Mouse (Mus musculus) brown adipose tissue, adult 24 weeks (tissue): ENCODE data around the gene Zcchc14. TPM values are rescaled to one million over a fixed set of nuclear protein-coding genes. Genes with fewer than 3 reads are reported as not detected.

Source experiments
- H3K27ac ChIP-seq: fragments of 200-500 bp; replicated peaks from 2 replicates; pipeline ENCODE4 v1.5.1; 2012; ENCODE audit warnings: low read depth, mild to moderate bottlenecking, low read length
- H3K4me1 ChIP-seq: fragments of 200-500 bp; 2 replicates; pipeline ENCODE4 v1.6.1; 2012; ENCODE audit warnings: low read length, mixed read lengths; ENCODE audit not compliant: control insufficient read depth, insufficient read depth, insufficient read length
- H3K4me3 ChIP-seq: fragments of 200-500 bp; 2 replicates; pipeline ENCODE4 v1.5.1; 2012; ENCODE audit warnings: low read depth, mild to moderate bottlenecking, low read length, moderate library complexity; ENCODE audit not compliant: insufficient read depth
- polyA plus RNA-seq: library from polyadenylated mRNA; stranded (reverse); fragments of >200 nt; gene quantifications from 2 replicates; pipeline ENCODE4 v1.2.4, GENCODE M21; 2012; ENCODE audit not compliant: missing spikeins, insufficient read depth, insufficient read length

The Zcchc14 gene
- polyA plus RNA-seq, 1 experiment, result 8.9 TPM

- Histone ChIP-seq H3K4me1 (peaks cover 25% of the 10 kb centered on the region), H3K27ac (peak overlapping the region; percentile 31), H3K4me3 (no peak overlapping the region; the same call in 1 of the 2 replicates)
These were observed 81.9 kb downstream of the Zcchc14 start for GRCm38 (mm10) chr8:121570801-121571200.

GRCm38 (mm10) chr8:121570335-121570734 lies 82.4 kb downstream of the Zcchc14 start:
- H3K4me3 ChIP-seq, result peak overlapping the region; percentile 19; the same call in 1 of the 2 replicates
- H3K27ac ChIP-seq, result no peak overlapping the region; the same call in 1 of the 2 replicates
- H3K4me1 ChIP-seq, result peaks cover 25% of the 10 kb centered on the region

GRCm38 (mm10) chr8:121568321-121568720 lies 84.4 kb downstream of the Zcchc14 start:
- Histone ChIP-seq H3K27ac (no peak overlapping the region), H3K4me3 (no peak overlapping the region), H3K4me1 (peaks cover 22% of the 10 kb centered on the region)

- Histone ChIP-seq H3K4me1 (peaks cover 15% of the 10 kb centered on the region; the same call in 1 of the 2 replicates), H3K4me3 (no peak overlapping the region), H3K27ac (0 out of 2 replicates have a peak overlapping the region, but pooled peaks have one; percentile 37)
These were observed 89.0 kb downstream of the Zcchc14 start for GRCm38 (mm10) chr8:121563701-121564100.

GRCm38 (mm10) chr8:121562941-121563351 lies 89.8 kb downstream of the Zcchc14 start:
- Histone ChIP-seq H3K4me1 (peaks cover 12% of the 10 kb centered on the region; the same call in 1 of the 2 replicates), H3K27ac (peak overlapping the region; percentile 37), H3K4me3 (no peak overlapping the region)

GRCm38 (mm10) chr8:121561636-121562345 lies 90.9 kb downstream of the Zcchc14 start:
- peaks cover 9% of the 10 kb centered on the region; the same call in 1 of the 2 replicates for H3K4me1 ChIP-seq
- H3K27ac ChIP-seq, result peak overlapping the region; percentile 46; the same call in 1 of the 2 replicates
- H3K4me3 ChIP-seq, result 0 out of 2 replicates have a peak overlapping the region, but pooled peaks have one; percentile 3

GRCm38 (mm10) chr8:121560432-121561100 lies 92.1 kb downstream of the Zcchc14 start:
- Histone ChIP-seq H3K4me1 (peaks cover 9% of the 10 kb centered on the region; the same call in 1 of the 2 replicates), H3K4me3 (no peak overlapping the region), H3K27ac (no peak overlapping the region)

- H3K4me1 ChIP-seq, result peaks cover 9% of the 10 kb centered on the region; the same call in 1 of the 2 replicates
- H3K4me3 ChIP-seq, result no peak overlapping the region
- H3K27ac ChIP-seq, result no peak overlapping the region
These were observed 92.9 kb downstream of the Zcchc14 start for GRCm38 (mm10) chr8:121559801-121560200.

GRCm38 (mm10) chr8:121558538-121558937 lies 94.2 kb downstream of the Zcchc14 start:
- Histone ChIP-seq H3K27ac (no peak overlapping the region), H3K4me1 (peaks cover 9% of the 10 kb centered on the region; the same call in 1 of the 2 replicates), H3K4me3 (no peak overlapping the region)

GRCm38 (mm10) chr8:121557746-121558145 lies 95.0 kb downstream of the Zcchc14 start:
- Histone ChIP-seq H3K4me1 (peaks cover 8% of the 10 kb centered on the region; the same call in 1 of the 2 replicates), H3K4me3 (no peak overlapping the region), H3K27ac (no peak overlapping the region)

- H3K4me3 ChIP-seq, result no peak overlapping the region
- H3K27ac ChIP-seq, result no peak overlapping the region
- no peaks in the 10 kb centered on the region for H3K4me1 ChIP-seq
These were observed 98.7 kb downstream of the Zcchc14 start for GRCm38 (mm10) chr8:121553831-121554475.

GRCm38 (mm10) chr8:121552506-121552905 lies 100.2 kb downstream of the Zcchc14 start:
- Histone ChIP-seq H3K27ac (no peak overlapping the region), H3K4me3 (no peak overlapping the region), H3K4me1 (no peaks in the 10 kb centered on the region)

GRCm38 (mm10) chr8:121551065-121551985 lies 101.4 kb downstream of the Zcchc14 start:
- Histone ChIP-seq H3K27ac (no peak overlapping the region), H3K4me1 (no peaks in the 10 kb centered on the region), H3K4me3 (no peak overlapping the region)

GRCm38 (mm10) chr8:121550056-121550455 lies 102.6 kb downstream of the Zcchc14 start:
- no peak overlapping the region for H3K4me3 ChIP-seq
- no peaks in the 10 kb centered on the region for H3K4me1 ChIP-seq
- H3K27ac ChIP-seq, result no peak overlapping the region
